Mouse (Mus musculus) midbrain, embryonic 10.5 days (tissue): ENCODE data around the gene Cys1. TPM values are rescaled to one million over a fixed set of nuclear protein-coding genes. Genes with fewer than 3 reads are reported as not detected.

Source experiments
- DNase-seq: peaks from one replicate; pipeline ENCODE4 v3.0.0-alpha.2; 2017; ENCODE audit warnings: low spot score
- H3K27ac ChIP-seq: fragments of 300-500 bp; sonication (generic); replicated peaks from 2 replicates; pipeline ENCODE4 v1.5.1; 2016; ENCODE audit warnings: mild to moderate bottlenecking
- H3K27me3 ChIP-seq: fragments of 300-500 bp; sonication (generic); 2 replicates; pipeline ENCODE4 v1.6.1; 2016; ENCODE audit warnings: low read depth, mild to moderate bottlenecking; ENCODE audit not compliant: poor library complexity, severe bottlenecking
- H3K36me3 ChIP-seq: fragments of 300-500 bp; sonication (generic); 2 replicates; pipeline ENCODE4 v1.6.1; 2016; ENCODE audit warnings: mild to moderate bottlenecking, moderate library complexity
- H3K4me1 ChIP-seq: fragments of 300-500 bp; sonication (generic); 2 replicates; pipeline ENCODE4 v1.6.1; 2016
- H3K4me3 ChIP-seq: fragments of 300-500 bp; sonication (generic); 2 replicates; pipeline ENCODE4 v1.5.1; 2016; ENCODE audit warnings: mild to moderate bottlenecking, moderate library complexity
- H3K9me3 ChIP-seq: fragments of 300-500 bp; sonication (generic); replicated peaks from 2 replicates; pipeline ENCODE4 v1.6.1; 2016; ENCODE audit warnings: mild to moderate bottlenecking
- WGBS: fragments of 180-500 bp; shearing (Covaris S2); methylation state at CpG from one replicate; pipeline ENCODE4 v1.1.7; 2016; 5-methylcytosine and 5-hydroxymethylcytosine counted together
- polyA plus RNA-seq: library from polyadenylated mRNA; unstranded; fragments of >200 nt; fragmentation: Nextera tagmentation; extraction: Ambion mirVana; gene quantifications from 2 replicates; pipeline ENCODE4 v1.2.1, GENCODE M21; 2016

Cys1 gene
- polyA plus RNA-seq, 1 experiment from 2014 or later, result 0.49 TPM

DNA sequence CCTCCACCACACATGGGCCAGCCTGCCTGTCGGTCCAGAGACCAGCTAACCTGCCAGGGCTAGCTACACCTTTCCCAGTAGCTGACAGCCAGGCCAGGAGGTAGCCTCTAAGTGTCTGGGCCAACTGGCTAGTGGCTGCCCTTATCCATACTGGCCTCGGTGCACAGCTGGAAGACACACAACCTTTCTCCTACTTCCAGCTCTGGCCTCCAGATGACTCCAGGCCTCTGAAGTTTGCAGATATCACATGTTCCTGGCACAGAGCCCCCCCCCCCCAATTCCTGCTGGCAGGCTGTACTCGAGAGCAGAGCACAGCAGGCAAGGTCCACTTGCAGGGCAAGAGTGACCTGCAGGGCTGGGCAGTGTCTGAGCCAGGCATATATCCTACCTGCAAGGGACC is 54.4 kb downstream of the Cys1 start:
- DNase-seq, result no peak
- WGBS, result 70% methylated on average over 3 of the region's 3 CpGs
- H3K4me1 ChIP-seq, result peaks cover 19% of the 10 kb centered on the region
- no peaks in the 10 kb centered on the region for H3K9me3 ChIP-seq
- H3K27ac ChIP-seq, result no peak overlapping the region
- no peaks in the 10 kb centered on the region for H3K27me3 ChIP-seq
- no peaks in the 10 kb centered on the region for H3K36me3 ChIP-seq
- H3K4me3 ChIP-seq, result no peak overlapping the region

- H3K27ac ChIP-seq, result no peak overlapping the region
- no peaks in the 10 kb centered on the region for H3K9me3 ChIP-seq
- no peak for DNase-seq
- no peaks in the 10 kb centered on the region for H3K27me3 ChIP-seq
- 90% methylated on average over 5 of the region's 5 CpGs for WGBS
- peaks cover 19% of the 10 kb centered on the region for H3K4me1 ChIP-seq
- H3K36me3 ChIP-seq, result no peaks in the 10 kb centered on the region
- no peak overlapping the region for H3K4me3 ChIP-seq
Observed at GRCm38 (mm10) chr12:24626401-24626800, 55.2 kb downstream of the Cys1 start.

DNA sequence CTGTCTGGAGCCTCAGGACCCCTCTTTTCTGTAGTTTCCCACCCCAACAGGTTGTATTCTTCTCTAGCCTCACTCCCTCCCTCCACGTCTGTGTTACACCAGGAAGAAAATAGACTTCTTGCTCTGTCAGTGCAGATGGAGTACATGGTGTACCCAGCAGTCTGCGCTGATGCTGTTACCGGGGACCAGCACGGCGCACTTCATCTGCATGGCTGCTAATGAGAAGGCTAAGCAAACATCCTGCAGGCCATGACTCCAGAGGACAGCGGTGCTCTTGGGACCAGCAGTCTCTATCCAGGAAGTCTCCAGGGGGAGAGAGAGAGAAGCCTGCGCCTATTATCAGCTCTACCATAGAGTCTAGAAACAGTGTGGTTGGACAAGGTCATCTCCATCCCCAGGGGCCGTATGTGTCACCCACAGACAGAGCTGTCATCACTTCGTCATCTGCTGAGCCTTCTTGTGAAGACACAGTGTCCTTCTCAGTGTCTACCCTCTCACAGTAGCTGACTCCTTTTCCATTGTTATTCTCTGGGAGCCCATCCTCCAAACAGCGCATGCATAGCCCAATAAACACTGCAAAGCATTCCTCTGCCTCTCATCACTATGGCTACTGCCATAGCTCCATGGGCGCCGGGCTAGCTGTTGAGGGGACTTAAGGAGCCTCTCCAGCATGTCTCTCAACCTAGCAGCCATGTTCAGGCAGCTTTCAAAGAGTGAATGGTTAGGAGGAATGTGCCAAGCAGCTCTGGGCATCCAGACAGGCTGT is 57.9 kb downstream of the Cys1 start:
- H3K27me3 ChIP-seq, result no peaks in the 10 kb centered on the region
- H3K27ac ChIP-seq, result peak overlapping the region; percentile 63
- H3K9me3 ChIP-seq, result no peaks in the 10 kb centered on the region
- WGBS, result 70% methylated on average over 12 of the region's 12 CpGs
- peak; percentile 42 for DNase-seq
- H3K4me1 ChIP-seq, result peaks cover 19% of the 10 kb centered on the region
- no peaks in the 10 kb centered on the region for H3K36me3 ChIP-seq
- no peak overlapping the region for H3K4me3 ChIP-seq

- no peak for DNase-seq
- Histone ChIP-seq H3K4me3 (no peak overlapping the region), H3K27me3 (no peaks in the 10 kb centered on the region), H3K36me3 (no peaks in the 10 kb centered on the region), H3K9me3 (no peaks in the 10 kb centered on the region), H3K4me1 (peaks cover 16% of the 10 kb centered on the region), H3K27ac (no peak overlapping the region)
- 86% methylated on average over 4 of the region's 4 CpGs for WGBS
Observed at GRCm38 (mm10) chr12:24619436-24619835, 62.2 kb downstream of the Cys1 start.

Other genes with a start within 250 kb of the Cys1 start
- 30.2 and 30.3 TPM in 2 replicates for gene Taf1b, start 183.5 kb downstream of the Cys1 start, polyA plus RNA-seq
- gene Grhl1, start 109.5 kb downstream of the Cys1 start, polyA plus RNA-seq, result 0.49 and 0.53 TPM in 2 replicates
- gene Klf11, start 30.5 kb downstream of the Cys1 start, polyA plus RNA-seq, result 13.6 and 16.1 TPM in 2 replicates
- 732 and 813 TPM in 2 replicates for gene Rrm2, start 26.4 kb upstream of the Cys1 start, polyA plus RNA-seq
- 49.8 and 56.8 TPM in 2 replicates for gene Mboat2, start 149.1 kb upstream of the Cys1 start, polyA plus RNA-seq